Mouse (Mus musculus): ENCODE data around the gene Atf1.

Gene Atf1

GRCm38 (mm10) chr15:100215092-100215491, 12.5 kb upstream of the Atf1 start:
- DNase-seq (ENCODE audit: low spot score in 2 of 2) = no peak

- DNase-seq (ENCODE audit: low spot score in 2 of 2) = peak in 1 of 2 experiments; percentile 35
These were observed 11.4 kb upstream of the Atf1 start for GRCm38 (mm10) chr15:100216173-100216572.

- no peak for DNase-seq (ENCODE audit: low spot score in 2 of 2)
These were observed 9.6 kb upstream of the Atf1 start for GRCm38 (mm10) chr15:100218018-100218417.

- no peak for DNase-seq (ENCODE audit: low spot score in 2 of 2)
These were observed 8.2 kb upstream of the Atf1 start for GRCm38 (mm10) chr15:100219396-100219795.

GRCm38 (mm10) chr15:100220916-100221315, 6.7 kb upstream of the Atf1 start:
- DNase-seq (ENCODE audit: low spot score in 2 of 2) = no peak

GRCm38 (mm10) chr15:100225381-100225780, 2.2 kb upstream of the Atf1 start:
- DNase-seq (ENCODE audit: low spot score in 2 of 2) = no peak

GRCm38 (mm10) chr15:100225891-100226290, 1.7 kb upstream of the Atf1 start:
- no peak for DNase-seq (ENCODE audit: low spot score in 2 of 2)

GRCm38 (mm10) chr15:100227031-100227662, 472 bp upstream of the Atf1 start:
- DNase-seq (ENCODE audit: low spot score in 2 of 2) = no peak

- no peak for DNase-seq (ENCODE audit: low spot score in 2 of 2)
These were observed 1.1 kb downstream of the Atf1 start for GRCm38 (mm10) chr15:100228535-100229336.

GRCm38 (mm10) chr15:100230655-100231054, 3.0 kb downstream of the Atf1 start:
- no peak for DNase-seq (ENCODE audit: low spot score in 2 of 2)

GRCm38 (mm10) chr15:100231616-100232525, 4.3 kb downstream of the Atf1 start:
- no peak for DNase-seq (ENCODE audit: low spot score in 2 of 2)

GRCm38 (mm10) chr15:100235208-100235965, 7.8 kb downstream of the Atf1 start:
- peak; percentile 43 to 49 for DNase-seq (ENCODE audit: low spot score in 2 of 2)

- no peak for DNase-seq (ENCODE audit: low spot score in 2 of 2)
These were observed 9.3 kb downstream of the Atf1 start for GRCm38 (mm10) chr15:100236952-100237351.

- DNase-seq (ENCODE audit: low spot score in 2 of 2) = no peak
These were observed 14.2 kb downstream of the Atf1 start for GRCm38 (mm10) chr15:100241780-100242179.

GRCm38 (mm10) chr15:100245951-100246350, 18.3 kb downstream of the Atf1 start:
- DNase-seq (ENCODE audit: low spot score in 2 of 2) = no peak

- no peak for DNase-seq (ENCODE audit: low spot score in 2 of 2)
These were observed 19.7 kb downstream of the Atf1 start for GRCm38 (mm10) chr15:100247296-100247695.

GRCm38 (mm10) chr15:100248665-100249433, 21.2 kb downstream of the Atf1 start:
- DNase-seq (ENCODE audit: low spot score in 2 of 2) = no peak

- peak in 1 of 2 experiments; percentile 46 for DNase-seq (ENCODE audit: low spot score in 2 of 2)
These were observed 23.6 kb downstream of the Atf1 start for GRCm38 (mm10) chr15:100251153-100251780.

GRCm38 (mm10) chr15:100256386-100256785, 28.8 kb downstream of the Atf1 start:
- no peak for DNase-seq (ENCODE audit: low spot score in 2 of 2)

- DNase-seq (ENCODE audit: low spot score in 2 of 2) = no peak
These were observed 29.7 kb downstream of the Atf1 start for GRCm38 (mm10) chr15:100257305-100257704.
